In the genomic region with DNA sequence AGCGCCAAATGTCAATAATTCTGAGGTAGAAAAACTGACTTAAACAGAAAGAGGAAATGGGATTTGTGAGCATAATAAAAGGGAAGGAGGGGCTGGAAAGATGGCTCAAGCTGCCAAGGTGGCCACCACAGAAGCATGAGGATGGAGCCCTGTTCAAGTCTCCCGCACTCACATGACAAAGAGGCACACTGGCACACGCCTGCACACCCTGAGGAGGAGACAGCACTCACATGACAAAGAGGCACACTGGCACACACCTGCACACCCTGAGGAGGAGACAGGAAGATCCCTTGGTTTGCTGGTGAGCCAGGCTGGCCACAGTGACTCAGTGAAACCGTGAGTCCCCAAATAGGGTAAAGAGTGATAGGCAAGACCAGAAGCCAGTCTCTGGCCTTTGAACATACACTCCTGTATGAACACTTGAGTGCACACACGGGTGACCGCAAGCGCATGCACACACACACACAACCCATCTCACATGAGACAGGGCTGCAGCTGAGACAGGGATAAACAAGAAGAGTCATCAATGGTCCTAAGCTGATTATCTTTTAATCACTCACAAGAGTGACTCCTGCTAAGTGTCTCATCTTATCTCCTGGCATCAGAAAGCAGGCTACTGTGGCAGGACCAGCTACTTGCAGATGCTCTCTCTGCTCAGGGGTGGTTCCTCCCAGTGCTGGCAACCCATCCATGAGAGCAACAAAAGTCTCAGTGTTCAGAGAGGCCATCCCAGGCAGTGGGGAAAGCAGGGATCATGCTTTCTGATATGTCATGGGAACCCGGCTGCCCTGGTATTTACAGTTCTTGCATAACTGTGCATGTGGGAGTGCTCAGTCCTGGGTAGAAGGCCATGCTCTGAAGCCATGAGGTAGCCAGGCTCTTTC, we compare ENCODE assay signal across 10 mouse cellular contexts. TPM values are rescaled to one million over a fixed set of nuclear protein-coding genes. Genes with fewer than 3 reads are reported as not detected.
DNase-seq lines count a peak whose midpoint lies in the region; ATAC-seq lines count a peak whose summit lies in the region.
"Had no signal": no experiment of that assay in that cellular context is flagged by ENCODE, and none has a peak within 500 bp of the region (broad histone marks: within the 10 kb centered on the region; RNA-seq: fewer than 3 reads in every experiment).

No protein-coding gene starts in this region.

- intact Hi-C loops in left cerebral cortex, postnatal 36 days (cut with DNase I): no loop called here

- 0 out of 2 replicates have a peak, but pooled peaks have one; percentile 30 for ATAC-seq in erythroblast, adult 5-6 weeks (replicated peaks; ENCODE audit: low FRiP score, poor library complexity, severe bottlenecking)
- ATAC-seq in megakaryocyte, adult 5-6 weeks (ENCODE audit: poor library complexity, severe bottlenecking): peak; percentile 64

- DNase-seq in lung, postnatal 25 days (ENCODE audit: low spot score): peak; percentile 42
- no peak for DNase-seq in lung, postnatal 10 days
- DNase-seq in thymus, postnatal 36 days: peak; percentile 38 to 69
- no peak for DNase-seq in embryo, embryonic 10 days (ENCODE audit: low spot score)
- DNase-seq in gastrocnemius, postnatal 4 days (ENCODE audit: low spot score in 2 of 2): no peak
- no peak for DNase-seq in left cerebral cortex, postnatal 36 days (ENCODE audit: low spot score in 2 of 2)
- DNase-seq: embryo, embryonic 11 days; right cerebral cortex, postnatal 14 days had no signal

RNA-seq across cellular contexts. Expression of a gene that starts 11.0 kb away (rescaled TPM):
- total RNA-seq in erythroblast, adult 5-6 weeks (2015; ENCODE audit: low replicate concordance): 68.1 and 83.8 TPM in 2 replicates
- 42.5 and 50.8 TPM in 2 replicates for total RNA-seq in erythroblast, adult 5-6 weeks (2017; ENCODE audit: low replicate concordance)
- total RNA-seq in megakaryocyte, adult 5-6 weeks (2015): 247 and 251 TPM in 2 replicates
- total RNA-seq in megakaryocyte, adult 5-6 weeks (2017): 169 and 186 TPM in 2 replicates
- total RNA-seq in gastrocnemius, postnatal 4 days (2021): 10 to 100 TPM; 80.7 to 86.6 TPM
- total RNA-seq in left cerebral cortex, postnatal 36 days (2021): 100 to 1,000 TPM in 1 of 2 experiments, 10 to 100 TPM in 1; 88.6 to 102 TPM

RNA-seq across cellular contexts. Expression of a gene that starts 32.5 kb away (rescaled TPM):
- total RNA-seq in erythroblast, adult 5-6 weeks (2015; ENCODE audit: low replicate concordance): 2.7 and 5.6 TPM in 2 replicates
- total RNA-seq in erythroblast, adult 5-6 weeks (2017; ENCODE audit: low replicate concordance): 9.5 and 10.4 TPM in 2 replicates
- total RNA-seq in megakaryocyte, adult 5-6 weeks (2015): 13.1 and 13.5 TPM in 2 replicates
- 21.4 and 25.0 TPM in 2 replicates for total RNA-seq in megakaryocyte, adult 5-6 weeks (2017)
- total RNA-seq in gastrocnemius, postnatal 4 days (2021): 10 to 100 TPM; 15.7 to 16.0 TPM
- 10 to 100 TPM; 11.2 to 14.6 TPM for total RNA-seq in left cerebral cortex, postnatal 36 days (2021)

Comparison
In these comparisons a context has a peak if more than half of its experiments do, and no peak if none do; other contexts are left out.
1. DNase-seq: peak in lung, postnatal 25 days (single experiment) and thymus, postnatal 36 days (2 of 2); none in lung, postnatal 10 days (single experiment), embryo, embryonic 10 days (single experiment), gastrocnemius, postnatal 4 days (0 of 2) and left cerebral cortex, postnatal 36 days (0 of 2).